Mouse (Mus musculus) liver, embryonic 15.5 days (tissue): ENCODE results near the gene Nipsnap1. TPM values are rescaled to one million over a fixed set of nuclear protein-coding genes. Genes with fewer than 3 reads are reported as not detected.

ENCODE experiments used
- ATAC-seq: fragments of 200-750 bp; cut with Nextera tagmentation; 2 replicates; pipeline ENCODE4 v1.8.0; 2017; ENCODE audit warnings: moderate number of reproducible peaks, mild to moderate bottlenecking, moderate library complexity; ENCODE audit not compliant: insufficient read depth
- H3K27ac ChIP-seq: fragments of 300-500 bp; sonication (generic); replicated peaks from 2 replicates; pipeline ENCODE4 v1.5.1; 2015; ENCODE audit warnings: mild to moderate bottlenecking, inconsistent platforms
- H3K27me3 ChIP-seq: fragments of 300-500 bp; sonication (generic); 2 replicates; pipeline ENCODE4 v1.6.1; 2015; ENCODE audit warnings: mild to moderate bottlenecking, inconsistent platforms
- H3K36me3 ChIP-seq: fragments of 300-500 bp; sonication (generic); replicated peaks from 2 replicates; pipeline ENCODE4 v1.6.1; 2015; ENCODE audit warnings: moderate library complexity, mild to moderate bottlenecking, inconsistent platforms
- H3K4me1 ChIP-seq: fragments of 300-500 bp; sonication (generic); replicated peaks from 2 replicates; pipeline ENCODE4 v1.6.1; 2015; ENCODE audit warnings: inconsistent platforms
- H3K4me2 ChIP-seq: fragments of 300-500 bp; sonication (generic); 2 replicates; pipeline ENCODE4 v1.6.1; 2015; ENCODE audit warnings: moderate library complexity, mild to moderate bottlenecking, inconsistent platforms
- H3K4me3 ChIP-seq: fragments of 300-500 bp; sonication (generic); replicated peaks from 2 replicates; pipeline ENCODE4 v1.5.1; 2015; ENCODE audit warnings: mild to moderate bottlenecking, inconsistent platforms
- H3K9ac ChIP-seq: fragments of 300-500 bp; sonication (generic); 2 replicates; pipeline ENCODE4 v1.6.1; 2015; ENCODE audit warnings: moderate library complexity, mild to moderate bottlenecking, inconsistent platforms
- H3K9me3 ChIP-seq: fragments of 300-500 bp; sonication (generic); replicated peaks from 2 replicates; pipeline ENCODE4 v1.6.1; 2016; ENCODE audit warnings: inconsistent platforms
- WGBS: fragments of 180-500 bp; shearing (Covaris S2); methylation state at CpG from one replicate; pipeline ENCODE4 v1.1.7; 2015; ENCODE audit warnings: mixed read lengths; ENCODE audit not compliant: insufficient replicate concordance; 5-methylcytosine and 5-hydroxymethylcytosine counted together
- polyA plus RNA-seq: library from polyadenylated mRNA; unstranded; fragments of >200 nt; fragmentation: Nextera tagmentation; extraction: Ambion mirVana; gene quantifications from 2 replicates; pipeline ENCODE4 v1.2.1, GENCODE M21; 2015

Nipsnap1 gene
- 94.3 and 106 TPM in 2 replicates for polyA plus RNA-seq

GRCm38 (mm10) chr11:4873755-4874475 is at the start of gene Nipsnap1:
Nipsnap1 (plus strand) TSS chr11:4873951.
- peak within 1 kb of the TSS; percentile 82 for H3K4me2 ChIP-seq
- peak within 1 kb of the TSS; percentile 67 for H3K27ac ChIP-seq
- no peaks in the 10 kb centered on the region for H3K9me3 ChIP-seq
- WGBS: 1% methylated on average over 30 of the region's 30 CpGs
- ATAC-seq: peak; percentile 68
- H3K4me1 ChIP-seq: peaks cover 21% of the 10 kb centered on the region
- H3K27me3 ChIP-seq: no peaks in the 10 kb centered on the region
- H3K9ac ChIP-seq: peak within 1 kb of the TSS; percentile 25; the same call in 1 of the 2 replicates
- peak within 1 kb of the TSS; percentile 64 for H3K4me3 ChIP-seq
- 0 out of 2 replicates have a peak, but pooled peaks cover 4% of the 10 kb centered on the region for H3K36me3 ChIP-seq

- 0 out of 2 replicates have a peak, but pooled peaks cover 5% of the 10 kb centered on the region for H3K4me1 ChIP-seq
- H3K4me3 ChIP-seq: no peak overlapping the region
- no peak overlapping the region for H3K4me2 ChIP-seq
- H3K27ac ChIP-seq: no peak overlapping the region
- H3K9ac ChIP-seq: no peak overlapping the region
- H3K36me3 ChIP-seq: no peaks in the 10 kb centered on the region
- H3K27me3 ChIP-seq: no peaks in the 10 kb centered on the region
- 69% methylated on average over 3 of the region's 3 CpGs for WGBS
- no peaks in the 10 kb centered on the region for H3K9me3 ChIP-seq
- ATAC-seq: no peak
Measured at GRCm38 (mm10) chr11:4826152-4826778, 47.5 kb upstream of the Nipsnap1 start.

- H3K27me3 ChIP-seq: no peaks in the 10 kb centered on the region
- ATAC-seq: no peak
- no peak overlapping the region for H3K4me2 ChIP-seq
- no peaks in the 10 kb centered on the region for H3K36me3 ChIP-seq
- no peaks in the 10 kb centered on the region for H3K9me3 ChIP-seq
- 0 out of 2 replicates have a peak, but pooled peaks cover 7% of the 10 kb centered on the region for H3K4me1 ChIP-seq
- no peak overlapping the region for H3K4me3 ChIP-seq
- H3K27ac ChIP-seq: no peak overlapping the region
- no peak overlapping the region for H3K9ac ChIP-seq
Measured at GRCm38 (mm10) chr11:4827340-4827739, 46.4 kb upstream of the Nipsnap1 start.

GRCm38 (mm10) chr11:4827916-4828315 is 45.8 kb upstream of the Nipsnap1 start:
- no peaks in the 10 kb centered on the region for H3K27me3 ChIP-seq
- no peaks in the 10 kb centered on the region for H3K36me3 ChIP-seq
- H3K4me3 ChIP-seq: no peak overlapping the region
- H3K4me1 ChIP-seq: peaks cover 10% of the 10 kb centered on the region; the same call in 1 of the 2 replicates
- WGBS: 75% methylated on average over 2 of the region's 2 CpGs
- no peak overlapping the region for H3K4me2 ChIP-seq
- H3K27ac ChIP-seq: no peak overlapping the region
- no peak for ATAC-seq
- H3K9ac ChIP-seq: no peak overlapping the region
- H3K9me3 ChIP-seq: no peaks in the 10 kb centered on the region

- no peaks in the 10 kb centered on the region for H3K9me3 ChIP-seq
- H3K4me3 ChIP-seq: no peak overlapping the region
- peaks cover 23% of the 10 kb centered on the region for H3K4me1 ChIP-seq
- no peak overlapping the region for H3K9ac ChIP-seq
- no peak for ATAC-seq
- no peak overlapping the region for H3K27ac ChIP-seq
- no peaks in the 10 kb centered on the region for H3K36me3 ChIP-seq
- H3K4me2 ChIP-seq: no peak overlapping the region
- H3K27me3 ChIP-seq: no peaks in the 10 kb centered on the region
Measured at GRCm38 (mm10) chr11:4831066-4831465, 42.7 kb upstream of the Nipsnap1 start.

- Histone ChIP-seq H3K27me3 (no peaks in the 10 kb centered on the region), H3K4me1 (peaks cover 28% of the 10 kb centered on the region), H3K36me3 (no peaks in the 10 kb centered on the region), H3K9ac (no peak overlapping the region), H3K9me3 (no peaks in the 10 kb centered on the region), H3K4me2 (no peak overlapping the region), H3K27ac (no peak overlapping the region), H3K4me3 (no peak overlapping the region)
- no peak for ATAC-seq
- WGBS: 55% methylated on average over 3 of the region's 3 CpGs
Measured at GRCm38 (mm10) chr11:4833295-4833939, 40.3 kb upstream of the Nipsnap1 start.

GRCm38 (mm10) chr11:4835436-4835835 is 38.3 kb upstream of the Nipsnap1 start:
- Histone ChIP-seq H3K36me3 (no peaks in the 10 kb centered on the region), H3K4me2 (no peak overlapping the region), H3K27ac (no peak overlapping the region), H3K4me3 (no peak overlapping the region), H3K9me3 (no peaks in the 10 kb centered on the region), H3K4me1 (peaks cover 23% of the 10 kb centered on the region), H3K9ac (no peak overlapping the region), H3K27me3 (no peaks in the 10 kb centered on the region)
- ATAC-seq: no peak
- WGBS: 63% methylated on average over 6 of the region's 6 CpGs

GRCm38 (mm10) chr11:4836755-4837154 is 37.0 kb upstream of the Nipsnap1 start:
- 51% methylated on average over 6 of the region's 6 CpGs for WGBS
- Histone ChIP-seq H3K9ac (no peak overlapping the region), H3K27ac (no peak overlapping the region), H3K36me3 (no peaks in the 10 kb centered on the region), H3K4me1 (peaks cover 27% of the 10 kb centered on the region), H3K4me3 (no peak overlapping the region), H3K9me3 (no peaks in the 10 kb centered on the region), H3K4me2 (no peak overlapping the region), H3K27me3 (no peaks in the 10 kb centered on the region)
- ATAC-seq: no peak

- WGBS: 44% methylated on average over 5 of the region's 5 CpGs
Measured at GRCm38 (mm10) chr11:4837342-4837741, 36.4 kb upstream of the Nipsnap1 start.

GRCm38 (mm10) chr11:4838235-4838634 is 35.5 kb upstream of the Nipsnap1 start:
- Histone ChIP-seq H3K4me2 (no peak overlapping the region), H3K9ac (no peak overlapping the region), H3K27ac (no peak overlapping the region), H3K4me3 (no peak overlapping the region), H3K27me3 (no peaks in the 10 kb centered on the region), H3K9me3 (no peaks in the 10 kb centered on the region), H3K4me1 (peaks cover 26% of the 10 kb centered on the region), H3K36me3 (no peaks in the 10 kb centered on the region)
- ATAC-seq: no peak
- 65% methylated on average over 1 of the region's 1 CpGs for WGBS

More at GRCm38 (mm10) chr11:4837342-4837741, 36.4 kb upstream of the Nipsnap1 start:
- H3K4me1 ChIP-seq: peaks cover 27% of the 10 kb centered on the region
- ATAC-seq: no peak
- H3K9me3 ChIP-seq: no peaks in the 10 kb centered on the region
- no peaks in the 10 kb centered on the region for H3K36me3 ChIP-seq
- H3K4me2 ChIP-seq: no peak overlapping the region
- H3K9ac ChIP-seq: no peak overlapping the region
- no peak overlapping the region for H3K4me3 ChIP-seq
- H3K27ac ChIP-seq: no peak overlapping the region
- no peaks in the 10 kb centered on the region for H3K27me3 ChIP-seq

- no peak overlapping the region for H3K4me2 ChIP-seq
- H3K4me1 ChIP-seq: peaks cover 18% of the 10 kb centered on the region
- no peaks in the 10 kb centered on the region for H3K27me3 ChIP-seq
- H3K4me3 ChIP-seq: no peak overlapping the region
- no peak overlapping the region for H3K9ac ChIP-seq
- ATAC-seq: no peak
- no peaks in the 10 kb centered on the region for H3K36me3 ChIP-seq
- no peaks in the 10 kb centered on the region for H3K9me3 ChIP-seq
- no peak overlapping the region for H3K27ac ChIP-seq
- 68% methylated on average over 3 of the region's 3 CpGs for WGBS
Measured at GRCm38 (mm10) chr11:4840942-4841526, 32.7 kb upstream of the Nipsnap1 start.
